Mouse (Mus musculus) thymus, adult 2 months (tissue): Measurements from ENCODE around the gene Coq8a. TPM values are rescaled to one million over a fixed set of nuclear protein-coding genes. Genes with fewer than 3 reads are reported as not detected.

Source experiments
- DNase-seq: peaks from one replicate; pipeline ENCODE4 v3.0.0; 2021
- H3K27ac ChIP-seq: fragments of 200-500 bp; 2 replicates; pipeline ENCODE4 v1.5.1; 2012; ENCODE audit warnings: low read length, control low read depth; ENCODE audit not compliant: control insufficient read depth, insufficient read depth
- H3K27me3 ChIP-seq: fragments of 200-500 bp; 2 replicates; pipeline ENCODE4 v1.6.1; 2012; ENCODE audit warnings: mild to moderate bottlenecking, low read length, moderate library complexity, mixed read lengths; ENCODE audit not compliant: control insufficient read depth, insufficient read depth
- H3K36me3 ChIP-seq: fragments of 200-500 bp; 2 replicates; pipeline ENCODE4 v1.6.1; 2012; ENCODE audit warnings: mild to moderate bottlenecking, low read length, moderate library complexity; ENCODE audit not compliant: control insufficient read depth, insufficient read depth
- H3K4me1 ChIP-seq: fragments of 200-500 bp; replicated peaks from 2 replicates; pipeline ENCODE4 v1.6.1; 2012; ENCODE audit warnings: low read length; ENCODE audit not compliant: control insufficient read depth, insufficient read depth
- H3K4me3 ChIP-seq: fragments of 200-500 bp; 2 replicates; pipeline ENCODE4 v1.5.1; 2012; ENCODE audit warnings: mild to moderate bottlenecking, low read length, control low read depth, moderate library complexity; ENCODE audit not compliant: control insufficient read depth, insufficient read depth
- CTCF ChIP-seq: fragments of 200-500 bp; IDR thresholded peaks from 2 replicates; pipeline ENCODE4 v1.5.1; 2012; ENCODE audit warnings: mild to moderate bottlenecking, control low read depth, low read length, moderate library complexity, borderline replicate concordance; ENCODE audit not compliant: control insufficient read depth, poor library complexity, insufficient read depth; ENCODE audit errors: extremely low read depth
- POLR2A ChIP-seq: fragments of 200-500 bp; IDR thresholded peaks from 2 replicates; pipeline ENCODE4 v1.6.1; 2012; ENCODE audit warnings: mild to moderate bottlenecking, low read length, control low read depth, moderate library complexity; ENCODE audit not compliant: control insufficient read depth, poor library complexity, insufficient read depth; ENCODE audit errors: extremely low read depth
- WGBS: fragments of 180-500 bp; shearing (Covaris S2); methylation state at CpG from one replicate; pipeline ENCODE4 v1.1.7; 2018; 5-methylcytosine and 5-hydroxymethylcytosine counted together
- polyA plus RNA-seq: library from polyadenylated mRNA; depleted of rRNA; stranded (reverse); fragments of >200 nt; gene quantifications from 2 replicates; pipeline ENCODE4 v1.2.3, GENCODE M21; 2012; rRNA removed

Gene Coq8a
- polyA plus RNA-seq, 1 experiment: 51.0 TPM

DNA sequence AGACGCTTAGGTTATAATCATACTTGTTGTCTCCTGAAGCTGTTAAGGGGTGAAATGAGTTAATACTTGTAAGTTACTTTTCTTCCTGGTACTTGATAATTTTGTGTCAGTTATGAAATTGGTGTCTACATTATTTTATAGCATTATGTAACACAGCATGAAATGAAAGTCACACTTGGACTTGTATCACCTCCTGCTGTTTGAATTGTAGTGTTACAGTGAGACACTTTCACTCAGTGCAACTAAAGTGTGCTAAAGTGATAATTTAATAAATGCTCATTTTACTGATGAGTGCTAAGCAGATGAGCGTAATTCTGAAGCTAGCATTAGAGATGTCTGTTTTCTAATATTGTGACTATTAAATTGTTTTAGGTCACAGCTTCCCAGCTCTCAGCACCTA is 58.4 kb downstream of the Coq8a start:
- H3K4me1 ChIP-seq: no peaks in the 10 kb centered on the region
- no peak overlapping the region for H3K27ac ChIP-seq
- TF ChIP-seq POLR2A: no peak
- no peak for TF ChIP-seq CTCF
- no peak overlapping the region for H3K4me3 ChIP-seq
- H3K27me3 ChIP-seq: no peaks in the 10 kb centered on the region
- no peak for DNase-seq
- WGBS: 97% methylated on average over 2 of the region's 2 CpGs
- no peaks in the 10 kb centered on the region for H3K36me3 ChIP-seq

DNA sequence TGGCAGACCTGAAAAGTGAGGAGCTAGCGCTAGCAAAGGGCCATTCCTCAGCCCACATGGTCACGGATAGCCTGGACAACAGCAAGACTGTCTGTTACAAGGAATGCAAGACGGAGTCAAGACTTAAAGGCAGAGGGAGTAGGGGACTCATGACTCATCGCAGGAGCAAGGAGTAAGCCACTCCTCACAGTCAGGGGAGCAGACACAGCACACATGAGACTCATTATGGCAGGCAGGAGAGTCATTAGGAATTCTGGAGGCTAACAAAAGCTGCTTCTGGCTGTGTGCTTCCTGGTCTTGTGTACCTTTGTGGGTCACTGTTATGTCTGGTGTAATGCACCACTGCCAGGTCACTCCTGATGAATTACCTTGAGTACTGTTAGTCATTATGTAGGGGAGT is 60.2 kb downstream of the Coq8a start:
- no peak for TF ChIP-seq CTCF
- TF ChIP-seq POLR2A: no peak
- no peaks in the 10 kb centered on the region for H3K36me3 ChIP-seq
- no peaks in the 10 kb centered on the region for H3K4me1 ChIP-seq
- no peak overlapping the region for H3K4me3 ChIP-seq
- WGBS: 98% methylated on average over 4 of the region's 4 CpGs
- H3K27ac ChIP-seq: no peak overlapping the region
- DNase-seq: no peak
- H3K27me3 ChIP-seq: no peaks in the 10 kb centered on the region

DNA sequence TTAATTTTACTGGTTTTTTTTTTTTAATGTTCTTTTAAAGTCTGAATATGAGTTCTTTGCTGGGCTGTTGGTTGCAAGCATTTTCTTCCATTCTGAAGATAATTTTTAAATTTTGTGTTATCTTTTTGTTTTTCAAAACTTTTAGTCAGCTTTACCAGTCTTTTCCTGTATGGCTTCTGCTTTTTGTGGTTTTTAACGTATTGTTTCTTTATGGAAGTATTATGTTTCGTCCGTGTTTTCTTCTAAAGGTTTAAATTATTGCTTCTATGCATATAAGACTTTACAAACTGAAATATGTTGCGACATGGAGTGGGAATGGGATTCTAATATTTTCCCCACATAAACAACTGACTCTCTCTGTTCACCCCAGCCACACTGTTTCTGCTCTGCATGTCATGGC is 67.2 kb downstream of the Coq8a start:
- Histone ChIP-seq H3K27me3 (no peaks in the 10 kb centered on the region), H3K36me3 (no peaks in the 10 kb centered on the region), H3K4me1 (no peaks in the 10 kb centered on the region), H3K27ac (no peak overlapping the region), H3K4me3 (no peak overlapping the region)
- DNase-seq: no peak
- TF ChIP-seq CTCF (no peak), POLR2A (no peak)
- WGBS: 45% methylated on average over 4 of the region's 4 CpGs

DNA sequence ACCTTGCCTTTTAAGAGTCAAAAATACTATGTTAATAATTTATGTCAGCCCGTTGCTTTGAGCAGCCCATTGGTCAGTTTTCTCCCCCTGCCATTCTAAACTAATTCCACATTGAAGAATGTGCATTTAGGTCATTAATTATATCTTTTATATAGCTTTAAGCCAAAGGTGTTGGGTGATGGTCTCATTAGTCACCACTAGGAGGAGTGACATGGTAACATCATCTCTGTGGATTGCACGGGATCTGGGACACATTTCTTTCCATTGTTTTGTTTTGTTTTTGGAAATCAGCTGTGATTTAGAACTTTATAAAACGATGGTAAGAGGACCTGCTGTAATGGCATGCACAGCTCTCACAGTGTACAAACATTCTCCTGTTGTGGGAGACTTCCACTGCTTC is 68.0 kb downstream of the Coq8a start:
- no peak for TF ChIP-seq POLR2A
- no peaks in the 10 kb centered on the region for H3K4me1 ChIP-seq
- 83% methylated on average over 3 of the region's 3 CpGs for WGBS

DNA sequence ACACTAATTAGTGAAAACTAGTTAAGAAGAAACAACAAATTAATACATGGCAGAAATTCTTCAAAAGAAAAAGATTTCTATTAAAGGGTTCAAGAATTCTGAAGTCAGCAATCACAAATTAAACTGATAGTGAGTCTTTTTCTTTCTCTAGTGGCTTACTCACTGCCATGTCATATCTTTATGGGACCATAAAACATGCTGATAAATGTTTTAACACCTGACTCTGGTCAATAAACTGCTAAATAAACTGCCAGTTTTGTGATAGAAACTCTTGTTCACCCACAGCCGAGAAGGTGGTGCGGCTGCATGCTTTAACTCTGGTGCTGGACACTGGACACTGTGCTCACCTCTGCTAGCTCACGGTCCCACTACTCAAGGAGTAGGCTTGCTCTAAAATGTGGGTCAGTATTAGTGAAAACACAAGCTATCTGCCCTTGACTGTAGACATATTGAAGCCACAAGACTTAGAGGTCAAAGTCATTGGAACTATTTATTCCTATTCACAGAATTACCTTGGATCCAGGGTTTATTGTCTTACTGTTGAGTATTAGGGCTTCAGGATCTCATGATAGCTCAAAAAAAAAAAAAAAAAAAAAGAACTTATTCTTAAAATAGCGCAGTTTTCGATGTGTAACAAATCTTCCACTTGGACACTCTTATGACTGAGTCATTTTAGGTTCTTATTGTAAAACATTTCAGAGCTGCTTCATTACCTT is 71.2 kb downstream of the Coq8a start:
- H3K27ac ChIP-seq: no peak overlapping the region
- H3K4me1 ChIP-seq: no peaks in the 10 kb centered on the region
- WGBS: over 99% methylated on average over 5 of the region's 5 CpGs
- TF ChIP-seq POLR2A: no peak
- no peak for TF ChIP-seq CTCF
- H3K36me3 ChIP-seq: no peaks in the 10 kb centered on the region
- H3K4me3 ChIP-seq: no peak overlapping the region
- DNase-seq: no peak
- H3K27me3 ChIP-seq: no peaks in the 10 kb centered on the region

More for the DNA sequence above, 68.0 kb downstream of the Coq8a start:
- Histone ChIP-seq H3K36me3 (no peaks in the 10 kb centered on the region), H3K4me3 (no peak overlapping the region), H3K27ac (no peak overlapping the region), H3K27me3 (no peaks in the 10 kb centered on the region)
- no peak for DNase-seq

DNA sequence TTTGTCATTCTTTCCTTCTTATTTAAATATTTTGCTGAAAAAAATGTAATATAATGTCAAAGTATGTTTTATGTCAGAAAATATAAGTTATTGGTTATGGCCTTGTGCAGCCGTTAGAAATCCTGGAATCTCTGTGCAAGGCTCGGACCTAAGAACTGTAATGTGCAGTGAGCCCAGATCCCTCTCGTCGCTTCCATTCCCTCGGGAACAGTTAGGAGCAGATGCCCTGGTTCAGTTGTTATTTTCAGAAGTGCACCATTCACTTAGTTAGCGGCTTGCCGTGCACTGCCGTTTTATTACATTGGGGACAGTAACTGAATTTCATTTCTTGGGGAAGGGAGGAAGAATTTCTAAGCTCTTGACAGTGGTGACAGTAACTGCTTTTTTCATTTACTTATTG is 81.2 kb downstream of the Coq8a start:
- WGBS: 97% methylated on average over 8 of the region's 8 CpGs
- no peak for DNase-seq
- no peaks in the 10 kb centered on the region for H3K4me1 ChIP-seq
- no peak overlapping the region for H3K27ac ChIP-seq
- no peak for TF ChIP-seq CTCF
- TF ChIP-seq POLR2A: no peak
- no peaks in the 10 kb centered on the region for H3K36me3 ChIP-seq
- no peaks in the 10 kb centered on the region for H3K27me3 ChIP-seq
- no peak overlapping the region for H3K4me3 ChIP-seq

DNA sequence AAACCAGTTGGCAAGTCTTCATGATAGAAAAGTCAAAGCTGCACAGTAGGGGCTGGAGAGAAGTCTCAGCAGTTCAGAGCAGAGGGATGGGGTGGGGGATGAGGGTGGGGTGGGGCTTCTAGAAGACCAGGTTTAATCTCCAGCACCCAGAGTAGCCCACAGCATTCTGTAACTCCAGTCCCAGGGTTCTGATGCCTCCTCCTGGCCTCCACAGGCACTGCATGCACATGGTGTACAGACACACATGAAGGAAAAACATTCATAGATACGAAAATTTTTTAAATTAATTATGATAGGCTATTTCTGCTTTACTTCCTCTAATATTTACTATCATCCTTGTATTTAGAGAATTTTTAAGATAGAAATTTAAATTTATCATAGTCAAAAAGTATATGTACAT is 82.9 kb downstream of the Coq8a start:
- no peaks in the 10 kb centered on the region for H3K36me3 ChIP-seq
- no peak overlapping the region for H3K4me3 ChIP-seq
- H3K27me3 ChIP-seq: no peaks in the 10 kb centered on the region
- WGBS: 96% methylated on average over 1 of the region's 1 CpGs
- no peak overlapping the region for H3K27ac ChIP-seq
- DNase-seq: peak; percentile 11
- TF ChIP-seq CTCF (no peak), POLR2A (no peak)
- no peaks in the 10 kb centered on the region for H3K4me1 ChIP-seq

Other genes with a start within 250 kb of the Coq8a start
- gene Cdc42bpa, start 239.1 kb downstream of the Coq8a start, polyA plus RNA-seq: 3.4 and 3.9 TPM in 2 replicates
- gene Psen2, start 63.8 kb upstream of the Coq8a start, polyA plus RNA-seq: 35.2 and 39.9 TPM in 2 replicates
- 69.0 and 73.0 TPM in 2 replicates for gene Itpkb, start 130.9 kb upstream of the Coq8a start, polyA plus RNA-seq